Mouse (Mus musculus): ENCODE results near the gene Itga8. TPM values are rescaled to one million over a fixed set of nuclear protein-coding genes. Genes with fewer than 3 reads are reported as not detected.

Itga8 gene
- polyA plus RNA-seq, 1 experiment from 2014 or later = 20.0 TPM

- Histone ChIP-seq H3K4me1 (ENCODE audit: insufficient read depth, low read depth, low read length) (no peaks in the 10 kb centered on the region), H3K9ac (replicated peaks; ENCODE audit: low read depth) (no peak overlapping the region), H3K4me2 (replicated peaks; ENCODE audit: low read depth, low read length) (no peak overlapping the region), H3K4me3 (ENCODE audit: low read depth, low read length) (no peak overlapping the region), H3K27ac (ENCODE audit: low read length) (no peak overlapping the region), H3K27me3 (replicated peaks; ENCODE audit: insufficient read depth, low read length) (no peaks in the 10 kb centered on the region), H3K36me3 (ENCODE audit: insufficient read depth, low read length) (no peaks in the 10 kb centered on the region), H3K9me3 (ENCODE audit: low read length) (no peaks in the 10 kb centered on the region)
- TF ChIP-seq CTCF (IDR thresholded peaks at IDR 0.05) (no peak), EP300 (IDR thresholded peaks at IDR 0.05) (no peak)
- 45% methylated on average over 2 of the region's 2 CpGs for WGBS
- no peak for ATAC-seq
- DNase-seq (ENCODE audit: low spot score) = peak; percentile 28
Measured at GRCm38 (mm10) chr2:12107265-12107664, 194.5 kb downstream of the Itga8 start.

GRCm38 (mm10) chr2:12103183-12103582, 198.5 kb downstream of the Itga8 start:
- 47% methylated on average over 1 of the region's 1 CpGs for WGBS
- Histone ChIP-seq H3K4me1 (ENCODE audit: insufficient read depth, low read depth, low read length) (no peaks in the 10 kb centered on the region), H3K4me3 (ENCODE audit: low read depth, low read length) (no peak overlapping the region), H3K27ac (ENCODE audit: low read length) (no peak overlapping the region), H3K9me3 (ENCODE audit: low read length) (no peaks in the 10 kb centered on the region), H3K4me2 (replicated peaks; ENCODE audit: low read depth, low read length) (no peak overlapping the region), H3K36me3 (ENCODE audit: insufficient read depth, low read length) (no peaks in the 10 kb centered on the region), H3K9ac (replicated peaks; ENCODE audit: low read depth) (no peak overlapping the region), H3K27me3 (replicated peaks; ENCODE audit: insufficient read depth, low read length) (no peaks in the 10 kb centered on the region)
- TF ChIP-seq EP300 (IDR thresholded peaks at IDR 0.05) = no peak
- no peak for TF ChIP-seq CTCF (IDR thresholded peaks at IDR 0.05)
- DNase-seq (ENCODE audit: low spot score) (no peak), ATAC-seq (no peak)

GRCm38 (mm10) chr2:12092203-12092984, 209.3 kb downstream of the Itga8 start:
- TF ChIP-seq EP300 (IDR thresholded peaks at IDR 0.05) (no peak), CTCF (IDR thresholded peaks at IDR 0.05) (no peak)
- Histone ChIP-seq H3K27me3 (replicated peaks; ENCODE audit: insufficient read depth, low read length) (no peaks in the 10 kb centered on the region), H3K4me2 (replicated peaks; ENCODE audit: low read depth, low read length) (no peak overlapping the region), H3K9ac (replicated peaks; ENCODE audit: low read depth) (no peak overlapping the region), H3K36me3 (ENCODE audit: insufficient read depth, low read length) (no peaks in the 10 kb centered on the region), H3K4me1 (ENCODE audit: insufficient read depth, low read depth, low read length) (no peaks in the 10 kb centered on the region), H3K27ac (ENCODE audit: low read length) (no peak overlapping the region), H3K9me3 (ENCODE audit: low read length) (no peaks in the 10 kb centered on the region), H3K4me3 (ENCODE audit: low read depth, low read length) (no peak overlapping the region)
- 52% methylated on average over 7 of the region's 7 CpGs for WGBS
- DNase-seq (ENCODE audit: low spot score) = peak; percentile 32
- peak; percentile 43 for ATAC-seq

- Histone ChIP-seq H3K27ac (ENCODE audit: low read length) (no peak overlapping the region), H3K4me2 (replicated peaks; ENCODE audit: low read depth, low read length) (no peak overlapping the region), H3K9ac (replicated peaks; ENCODE audit: low read depth) (no peak overlapping the region), H3K36me3 (ENCODE audit: insufficient read depth, low read length) (no peaks in the 10 kb centered on the region), H3K27me3 (replicated peaks; ENCODE audit: insufficient read depth, low read length) (no peaks in the 10 kb centered on the region), H3K4me3 (ENCODE audit: low read depth, low read length) (no peak overlapping the region), H3K9me3 (ENCODE audit: low read length) (no peaks in the 10 kb centered on the region), H3K4me1 (ENCODE audit: insufficient read depth, low read depth, low read length) (no peaks in the 10 kb centered on the region)
- TF ChIP-seq EP300 (IDR thresholded peaks at IDR 0.05) = no peak
- no peak for TF ChIP-seq CTCF (IDR thresholded peaks at IDR 0.05)
- no peak for ATAC-seq
- WGBS = 72% methylated on average over 2 of the region's 2 CpGs
- no peak for DNase-seq (ENCODE audit: low spot score)
Measured at GRCm38 (mm10) chr2:12090993-12091392, 210.7 kb downstream of the Itga8 start.

- DNase-seq (ENCODE audit: low spot score) (no peak), ATAC-seq (no peak)
- H3K36me3 ChIP-seq (ENCODE audit: insufficient read depth, low read length) = no peaks in the 10 kb centered on the region
- no peak overlapping the region for H3K27ac ChIP-seq (ENCODE audit: low read length)
- no peak overlapping the region for H3K9ac ChIP-seq (replicated peaks; ENCODE audit: low read depth)
- 69% methylated on average over 2 of the region's 2 CpGs for WGBS
- H3K4me1 ChIP-seq (ENCODE audit: insufficient read depth, low read depth, low read length) = no peaks in the 10 kb centered on the region
- no peaks in the 10 kb centered on the region for H3K27me3 ChIP-seq (replicated peaks; ENCODE audit: insufficient read depth, low read length)
- TF ChIP-seq EP300 (IDR thresholded peaks at IDR 0.05) (no peak), CTCF (IDR thresholded peaks at IDR 0.05) (no peak)
- H3K9me3 ChIP-seq (ENCODE audit: low read length) = no peaks in the 10 kb centered on the region
- no peak overlapping the region for H3K4me3 ChIP-seq (ENCODE audit: low read depth, low read length)
- H3K4me2 ChIP-seq (replicated peaks; ENCODE audit: low read depth, low read length) = no peak overlapping the region
Measured at GRCm38 (mm10) chr2:12085492-12085891, 216.2 kb downstream of the Itga8 start.

- WGBS = 81% methylated on average over 4 of the region's 4 CpGs
- Histone ChIP-seq H3K4me2 (replicated peaks; ENCODE audit: low read depth, low read length) (no peak overlapping the region), H3K27ac (ENCODE audit: low read length) (no peak overlapping the region), H3K4me1 (ENCODE audit: insufficient read depth, low read depth, low read length) (no peaks in the 10 kb centered on the region), H3K4me3 (ENCODE audit: low read depth, low read length) (no peak overlapping the region), H3K27me3 (replicated peaks; ENCODE audit: insufficient read depth, low read length) (no peaks in the 10 kb centered on the region), H3K9me3 (ENCODE audit: low read length) (no peaks in the 10 kb centered on the region), H3K36me3 (ENCODE audit: insufficient read depth, low read length) (no peaks in the 10 kb centered on the region), H3K9ac (replicated peaks; ENCODE audit: low read depth) (no peak overlapping the region)
- DNase-seq (ENCODE audit: low spot score) (no peak), ATAC-seq (no peak)
- TF ChIP-seq CTCF (IDR thresholded peaks at IDR 0.05) = no peak
- no peak for TF ChIP-seq EP300 (IDR thresholded peaks at IDR 0.05)
Measured at GRCm38 (mm10) chr2:12084341-12084740, 217.4 kb downstream of the Itga8 start.
